Mouse (Mus musculus) neutrophil, adult 5-6 weeks (primary cell): ENCODE data around the gene Ifnar2. TPM values are rescaled to one million over a fixed set of nuclear protein-coding genes. Genes with fewer than 3 reads are reported as not detected.

Source experiments
- ATAC-seq: fragments of 151-379, 151-347 bp; 2 replicates; pipeline ENCODE4 v1.8.0; 2017; ENCODE audit warnings: mild to moderate bottlenecking, moderate TSS enrichment; ENCODE audit not compliant: insufficient number of reproducible peaks, poor library complexity, low FRiP score, severe bottlenecking; ENCODE audit errors: extremely low read depth
- total RNA-seq: library from RNA; stranded (forward); fragments of 200-1000 nt; gene quantifications from 2 replicates; pipeline ENCODE4 v1.2.3, GENCODE M21; 2017

The Ifnar2 gene
- 93.4 and 107 TPM in 2 replicates for total RNA-seq

- peak; percentile 79 for ATAC-seq
Measured at GRCm38 (mm10) chr16:91372577-91373472, at the start of gene Ifnar2. Gene Ifnar2 (plus strand): TSS chr16:91372783.

GRCm38 (mm10) chr16:91327605-91328004 is 45.0 kb upstream of the Ifnar2 start:
- ATAC-seq = no peak

DNA sequence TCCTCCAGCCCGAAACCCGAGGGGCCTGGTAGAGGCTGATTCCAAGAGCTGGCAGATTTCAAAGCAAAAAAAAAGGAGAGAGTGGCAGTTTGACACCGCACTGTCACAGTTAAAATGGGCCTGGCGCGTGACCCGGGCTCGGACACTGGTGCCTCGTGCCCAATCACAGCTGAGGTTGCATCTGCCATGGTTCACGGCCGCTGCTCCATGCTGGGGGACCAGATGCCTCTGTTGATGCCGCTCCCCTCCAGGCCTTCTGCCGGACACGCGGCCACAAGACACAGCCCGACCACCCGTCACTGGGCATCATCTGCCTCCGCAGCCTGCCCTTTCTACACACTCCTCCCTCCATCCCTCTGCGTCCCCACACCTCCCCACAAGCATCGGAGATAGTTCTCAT is 43.7 kb upstream of the Ifnar2 start:
- no peak for ATAC-seq

- no peak for ATAC-seq
Measured at GRCm38 (mm10) chr16:91330496-91330895, 42.1 kb upstream of the Ifnar2 start.

- no peak for ATAC-seq
Measured at GRCm38 (mm10) chr16:91331153-91331552, 41.4 kb upstream of the Ifnar2 start.

DNA sequence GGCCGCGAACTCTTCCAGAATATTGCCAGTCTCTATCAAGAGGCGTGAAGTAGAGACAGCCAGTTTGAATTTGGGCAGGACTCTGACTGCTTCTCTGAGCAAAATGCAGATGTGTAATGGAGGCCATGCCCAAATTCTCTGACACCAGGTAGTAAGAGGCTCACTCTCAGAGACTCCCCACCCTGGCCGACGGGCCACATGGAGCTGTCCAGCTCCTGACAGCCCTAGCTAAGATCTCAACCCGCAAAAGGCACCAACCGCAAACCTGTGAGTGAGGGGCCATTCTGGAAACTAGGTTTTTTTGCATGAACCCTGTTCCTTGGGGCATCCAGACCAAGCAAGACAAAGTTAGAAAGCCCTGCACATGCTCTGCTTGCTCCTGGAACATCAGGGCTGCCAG is 39.7 kb upstream of the Ifnar2 start:
- ATAC-seq = no peak

GRCm38 (mm10) chr16:91334190-91334893 is 38.2 kb upstream of the Ifnar2 start:
- no peak for ATAC-seq

GRCm38 (mm10) chr16:91336753-91337152 is 35.8 kb upstream of the Ifnar2 start:
- ATAC-seq = no peak

DNA sequence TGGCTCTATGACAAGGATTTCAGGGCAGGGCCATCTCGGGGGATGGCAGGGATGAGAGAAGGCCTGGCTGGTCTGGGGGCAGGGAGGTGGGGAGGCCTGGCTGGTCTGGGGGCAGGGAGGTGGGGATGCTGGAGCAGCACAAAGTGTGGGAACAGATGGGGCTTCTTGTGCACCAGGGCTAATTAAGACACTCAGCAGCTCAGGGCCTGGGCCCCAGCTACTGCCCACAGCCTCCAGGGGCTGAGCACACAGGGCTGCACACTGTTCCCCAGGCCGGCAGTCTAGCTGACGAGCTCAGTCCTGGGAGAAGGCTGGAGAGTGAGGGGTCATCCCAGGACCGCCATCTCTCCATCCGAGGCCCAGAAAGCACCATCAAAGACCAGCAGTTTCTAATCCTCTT is 35.1 kb upstream of the Ifnar2 start:
- ATAC-seq = no peak

GRCm38 (mm10) chr16:91346491-91346890 is 26.1 kb upstream of the Ifnar2 start:
- no peak for ATAC-seq

DNA sequence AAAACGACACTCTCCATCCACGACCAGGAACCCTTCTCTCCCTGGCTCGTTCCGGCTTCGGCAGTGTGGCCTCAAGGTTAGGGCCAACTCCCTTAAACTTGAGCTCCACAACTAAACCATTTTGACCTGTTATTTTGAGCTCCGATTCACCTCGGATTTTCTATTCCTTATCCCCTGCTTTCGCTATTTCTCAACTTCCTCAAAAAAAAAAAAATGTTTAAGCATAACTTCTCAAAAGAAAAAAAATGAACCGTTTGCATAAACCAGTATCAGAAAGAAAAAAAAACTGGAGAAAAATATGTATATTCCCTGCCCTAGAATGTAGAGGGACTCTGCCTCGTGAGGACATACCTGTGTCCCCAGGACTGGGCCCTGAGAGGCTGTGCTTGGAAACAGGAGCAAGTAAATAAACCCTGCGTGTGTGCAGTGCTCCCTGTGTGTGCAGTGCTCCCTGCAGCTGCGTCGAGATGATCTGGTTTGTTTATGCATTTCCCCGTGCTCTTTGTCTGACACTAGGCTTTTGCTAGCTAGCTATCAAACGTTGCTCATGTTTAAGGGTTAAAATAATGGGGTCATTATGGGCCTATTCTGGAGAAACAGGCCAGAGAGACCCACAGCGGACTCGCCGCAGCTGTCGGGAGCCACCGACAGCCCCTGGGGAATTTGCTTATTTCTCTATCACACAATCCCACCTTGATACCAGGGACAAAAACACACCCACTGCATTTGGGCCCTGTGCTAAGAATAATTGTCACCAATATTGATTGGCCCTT is 24.9 kb upstream of the Ifnar2 start:
- no peak for ATAC-seq

- no peak for ATAC-seq
Measured at GRCm38 (mm10) chr16:91348264-91348565, 24.4 kb upstream of the Ifnar2 start.

DNA sequence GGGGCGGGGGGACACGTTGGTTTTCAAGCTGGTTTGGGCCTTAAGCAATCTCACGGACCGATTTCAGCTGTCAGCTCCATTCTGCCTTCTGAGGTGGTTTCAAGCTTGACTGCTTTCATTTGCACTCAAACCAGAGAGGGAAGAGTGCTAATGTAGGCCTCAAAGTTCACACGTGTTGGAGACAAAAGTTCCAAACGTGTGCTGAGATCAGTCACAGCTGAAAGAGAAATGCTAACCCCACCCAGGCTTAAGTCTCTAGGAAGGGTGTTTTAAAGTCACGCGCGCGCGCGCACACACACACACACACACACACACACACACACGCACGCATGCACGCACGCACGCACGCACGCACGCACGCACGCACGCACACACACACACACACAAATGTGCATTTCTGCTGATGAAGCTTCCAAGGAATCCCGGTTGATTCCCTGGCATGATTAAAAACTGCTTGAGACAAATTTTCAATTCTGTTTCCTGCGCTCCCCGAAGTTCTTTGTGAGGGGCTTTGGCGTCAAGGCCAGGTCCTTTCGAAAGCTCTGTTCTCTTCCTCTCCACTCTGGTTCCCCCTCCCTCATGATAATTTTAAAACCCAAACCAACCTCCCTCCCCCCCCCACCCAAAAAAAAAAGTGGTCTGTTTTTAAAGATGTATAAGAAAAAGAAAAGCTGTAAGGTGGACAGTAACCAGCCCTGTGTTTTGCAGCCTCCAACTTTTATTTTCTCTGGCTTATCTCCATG is 23.8 kb upstream of the Ifnar2 start:
- peak; percentile 33 for ATAC-seq

GRCm38 (mm10) chr16:91352084-91352562 is 20.5 kb upstream of the Ifnar2 start:
- ATAC-seq = peak; percentile 33; the same call in 1 of the 2 replicates

DNA sequence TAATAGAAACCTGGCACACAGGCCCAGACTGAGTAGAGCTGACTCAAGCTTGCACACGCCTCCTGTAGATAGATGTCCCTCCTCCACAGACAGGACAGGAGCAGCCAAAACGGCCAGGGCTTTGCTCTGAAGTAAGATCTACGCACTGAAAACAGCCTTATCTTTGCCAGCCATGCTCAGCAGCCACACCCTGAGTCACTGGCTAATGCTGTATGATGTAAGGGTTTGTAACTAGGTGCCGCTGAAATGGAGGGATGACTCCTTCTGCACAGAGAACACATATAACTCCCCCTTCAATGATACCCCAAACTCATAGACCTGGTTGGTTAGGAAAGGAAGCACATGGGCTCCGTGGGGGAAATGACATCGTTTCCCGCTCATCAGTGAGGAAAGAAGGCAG is 19.8 kb upstream of the Ifnar2 start:
- ATAC-seq = no peak

DNA sequence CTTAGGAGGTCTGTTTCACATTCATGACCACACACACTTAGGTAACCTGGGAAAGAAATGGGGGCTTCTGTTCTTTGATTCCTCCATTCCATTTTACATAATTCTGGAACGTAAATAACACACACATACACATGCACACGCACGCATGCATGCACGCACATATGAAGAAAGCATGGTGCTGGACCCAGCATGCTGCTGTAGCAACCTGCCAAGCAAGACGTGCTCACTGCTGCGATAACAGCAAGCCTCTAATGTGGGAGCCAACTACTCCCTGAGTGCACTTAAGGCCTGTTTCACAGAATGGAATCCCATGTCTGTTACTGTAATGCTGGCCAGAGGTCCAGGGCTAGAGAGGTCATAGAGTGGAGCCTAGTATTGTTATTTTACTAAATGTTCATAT is 19.4 kb upstream of the Ifnar2 start:
- no peak for ATAC-seq

- ATAC-seq = no peak
Measured at GRCm38 (mm10) chr16:91353638-91354037, 18.9 kb upstream of the Ifnar2 start.

DNA sequence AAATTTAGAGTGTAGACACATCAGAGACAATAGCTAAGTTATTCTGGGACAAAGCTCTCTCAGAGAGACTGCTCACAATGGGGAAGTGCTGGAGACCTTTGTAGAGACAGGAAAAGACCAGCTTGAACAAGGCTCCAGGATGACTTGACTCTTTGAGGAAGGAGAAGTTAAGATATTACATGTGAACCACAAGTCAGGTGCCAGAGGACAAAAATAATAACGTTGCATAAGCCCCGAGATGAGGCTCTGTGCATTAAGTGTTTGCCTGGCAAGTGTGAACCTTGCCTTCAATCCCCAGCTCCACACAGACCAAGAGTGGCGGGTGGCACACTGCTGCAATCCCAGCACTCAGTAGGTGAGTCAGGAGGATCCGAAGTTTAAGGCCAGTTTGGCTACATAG is 18.0 kb upstream of the Ifnar2 start:
- ATAC-seq = peak; percentile 75

- peak; percentile 74 for ATAC-seq
Measured at GRCm38 (mm10) chr16:91355160-91355559, 17.4 kb upstream of the Ifnar2 start.
